Mouse (Mus musculus) activated CD4-positive, CD25-positive, alpha-beta regulatory T cell (primary cell): Measurements from ENCODE around the gene Dgka. TPM values are rescaled to one million over a fixed set of nuclear protein-coding genes. Genes with fewer than 3 reads are reported as not detected.

Experiments
- polyA plus RNA-seq, 2 experiments: library from polyadenylated mRNA; unstranded; fragments of 100-300 nt; shearing (Covaris generic); gene quantifications; one replicate each; pipeline ENCODE4 v1.2.1; 2017

The Dgka gene
- 100 to 1,000 TPM; 586 to 621 TPM for polyA plus RNA-seq

GRCm38 (mm10) chr10:128744680-128745601 lies at the start of gene Dgka:
Gene Dgka, minus strand, starts transcription at chr10:128744855.

GRCm38 (mm10) chr10:128790398-128791124 lies 45.9 kb upstream of the Dgka start, which contains the start of gene Mmp19:
Gene Mmp19, plus strand, starts transcription at chr10:128790910.

DNA sequence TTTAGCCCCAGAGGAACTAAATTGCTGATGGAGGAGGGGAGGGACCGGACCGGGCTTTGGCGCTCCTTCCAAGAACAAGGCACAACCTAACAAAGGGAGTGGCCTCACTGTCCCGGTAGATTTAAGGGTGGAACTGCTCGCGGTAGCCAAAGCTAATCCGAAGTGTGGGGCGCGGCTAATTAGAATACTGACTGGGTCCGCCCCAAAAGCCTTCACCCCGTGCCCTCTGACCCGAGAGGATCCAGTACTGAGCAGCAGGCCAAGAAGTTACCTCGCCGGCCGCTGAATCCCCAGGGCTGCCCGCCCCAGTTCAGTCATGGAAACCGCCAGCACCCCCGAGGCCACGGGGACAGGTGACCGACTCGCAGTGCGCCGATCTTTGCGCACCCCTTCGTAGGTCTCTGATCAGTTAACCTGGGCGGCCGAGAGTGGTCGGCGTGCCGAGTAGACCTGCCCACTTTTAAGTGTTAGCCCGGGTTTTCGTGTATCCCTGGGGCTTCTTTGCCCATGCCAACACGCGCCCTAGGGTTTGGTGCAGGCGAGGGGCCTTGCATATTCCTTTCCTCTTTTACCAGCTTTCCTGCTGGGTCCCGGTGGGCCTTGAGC lies 3.1 kb upstream of the Dgka start, which contains the start of gene Pym1:
TSS of gene Pym1 (plus strand) at position 244 of the 606 bp plus-strand sequence.

GRCm38 (mm10) chr10:128704491-128705316 lies 40.0 kb downstream of the Dgka start, which contains the start of gene Cdk2:
Gene Cdk2, minus strand, starts transcription at chr10:128705031.

DNA sequence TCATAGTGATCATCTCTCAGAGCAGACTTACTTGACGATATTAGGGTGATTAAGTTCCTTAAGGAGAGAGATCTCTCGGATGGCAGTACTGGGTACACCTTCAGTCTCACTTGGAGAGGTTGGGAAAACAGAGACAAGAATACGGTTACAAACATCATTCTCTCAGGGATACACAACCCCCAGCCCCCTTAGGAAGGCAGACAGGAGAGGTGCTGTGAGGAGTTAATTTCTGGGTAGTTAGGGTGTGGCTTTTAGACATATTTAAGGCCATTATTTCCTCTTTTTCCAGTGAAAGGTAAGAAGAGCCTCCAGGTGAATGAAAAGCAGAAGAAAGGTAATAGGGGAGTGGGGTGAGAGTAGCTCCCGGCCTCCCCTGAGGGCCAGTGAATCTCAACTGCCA lies 40.8 kb downstream of the Dgka start, which contains the start of gene Pmel:
TSS of gene Pmel (plus strand) at position 301 of the 400 bp plus-strand sequence.

DNA sequence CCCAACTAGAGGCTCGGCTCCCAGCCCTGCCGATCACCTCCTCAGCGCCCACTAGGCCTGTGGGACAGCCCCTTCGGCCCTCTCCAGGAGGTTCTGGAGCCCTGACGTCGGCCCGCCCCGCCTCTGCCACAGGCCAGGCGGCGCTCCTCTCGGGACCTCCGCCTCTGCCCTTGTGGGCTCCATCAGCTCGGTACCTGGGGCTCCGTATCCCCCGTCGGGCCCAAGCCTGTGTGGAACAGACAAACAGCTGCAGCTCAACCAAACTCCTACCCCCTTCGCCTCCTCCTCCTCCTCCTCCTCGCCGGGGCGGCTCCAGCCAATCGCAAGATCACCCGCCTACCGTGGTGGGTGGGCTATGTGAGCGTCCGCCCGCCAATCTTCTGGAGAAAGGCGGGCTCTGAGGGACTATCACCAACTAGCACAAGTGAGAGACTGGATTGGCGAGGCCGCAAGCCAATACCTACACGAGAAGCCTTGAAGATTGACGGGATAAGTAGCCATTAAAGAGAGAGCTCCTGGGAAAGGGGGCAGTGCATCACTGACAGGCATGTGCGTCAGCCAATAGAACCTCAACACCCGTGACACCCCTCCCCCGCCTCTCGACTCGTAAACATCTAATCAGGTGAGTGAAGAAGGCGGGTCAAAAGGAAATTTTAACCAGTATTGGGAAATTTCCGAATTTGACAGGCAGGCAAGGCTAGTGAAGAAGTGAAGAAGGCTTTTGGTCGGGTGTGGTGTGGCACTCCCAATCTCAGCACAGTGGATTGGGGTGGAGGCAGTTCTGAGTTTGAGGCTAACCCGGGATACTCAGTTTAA lies 48.5 kb downstream of the Dgka start, which contains the start of gene Rab5b:
TSS of gene Rab5b (minus strand) at position 273 of the 816 bp plus-strand sequence.

GRCm38 (mm10) chr10:128673763-128674468 lies 70.7 kb downstream of the Dgka start, which contains the start of gene Suox:
Gene Suox, minus strand, starts transcription at chr10:128674073.

Other genes starting within 250 kb of the Dgka start
- gene Myl6b, start 246.2 kb downstream of the Dgka start, polyA plus RNA-seq = 1 to 10 TPM; 2.8 to 4.1 TPM
- 100 to 1,000 TPM; 152 to 259 TPM for gene Esyt1, start 219.0 kb downstream of the Dgka start, polyA plus RNA-seq
- 10 to 100 TPM; 14.8 to 21.0 TPM for gene Zc3h10, start 197.1 kb downstream of the Dgka start, polyA plus RNA-seq
- 1,000 to 10,000 TPM; 2,295 to 3,397 TPM for gene Rpl41, start 195.6 kb downstream of the Dgka start, polyA plus RNA-seq
- gene Pa2g4, start 178.9 kb downstream of the Dgka start, polyA plus RNA-seq = 10 to 100 TPM; 32.7 to 42.9 TPM
- 10 to 100 TPM in 1 of 2 experiments, 1 to 10 TPM in 1; 2.0 to 15.0 TPM for gene Erbb3, start 155.2 kb downstream of the Dgka start, polyA plus RNA-seq
- 1,000 to 10,000 TPM in 1 of 2 experiments, 100 to 1,000 TPM in 1; 586 to 1,014 TPM for gene Rps26, start 118.1 kb downstream of the Dgka start, polyA plus RNA-seq
- gene Ikzf4, start 98.9 kb downstream of the Dgka start, polyA plus RNA-seq = 10 to 100 TPM; 77.6 to 81.2 TPM
- gene Suox, start 70.8 kb downstream of the Dgka start, polyA plus RNA-seq = 10 to 100 TPM; 45.6 to 47.3 TPM
- 10 to 100 TPM; 36.9 to 40.5 TPM for gene Rab5b, start 48.6 kb downstream of the Dgka start, polyA plus RNA-seq
- 1 to 10 TPM; 3.4 to 6.2 TPM for gene Pmel, start 40.7 kb downstream of the Dgka start, polyA plus RNA-seq
- gene Cdk2, start 39.8 kb downstream of the Dgka start, polyA plus RNA-seq = 10 to 100 TPM; 42.5 to 47.5 TPM
- gene Pym1, start 3.0 kb upstream of the Dgka start, polyA plus RNA-seq = 10 to 100 TPM; 40.9 to 52.5 TPM
- gene Mmp19, start 46.1 kb upstream of the Dgka start, polyA plus RNA-seq = under 1 TPM; 0.43 to 0.45 TPM
- 10 to 100 TPM; 67.6 to 90.9 TPM for gene Dnajc14, start 59.2 kb upstream of the Dgka start, polyA plus RNA-seq
- 1 to 10 TPM; 2.8 to 4.2 TPM for gene Tmem198b, start 59.5 kb upstream of the Dgka start, polyA plus RNA-seq
- gene Sarnp, start 72.5 kb upstream of the Dgka start, polyA plus RNA-seq = 100 to 1,000 TPM; 141 to 143 TPM
- gene Ormdl2, start 76.8 kb upstream of the Dgka start, polyA plus RNA-seq = 10 to 100 TPM; 55.1 to 69.2 TPM
- 1 to 10 TPM; 3.8 to 3.9 TPM for gene Gdf11, start 146.9 kb upstream of the Dgka start, polyA plus RNA-seq
- 1 to 10 TPM; 2.9 to 7.2 TPM for gene Cd63, start 156.1 kb upstream of the Dgka start, polyA plus RNA-seq
- 10 to 100 TPM in 1 of 2 experiments, 1 to 10 TPM in 1; 9.4 to 10.6 TPM for gene Rdh5, start 178.0 kb upstream of the Dgka start, polyA plus RNA-seq
- 100 to 1,000 TPM; 211 to 212 TPM for gene Bloc1s1, start 179.2 kb upstream of the Dgka start, polyA plus RNA-seq
- 10 to 100 TPM; 10.4 to 15.0 TPM for gene Itga7, start 189.0 kb upstream of the Dgka start, polyA plus RNA-seq
- under 1 TPM in 1 of 2 experiments, not detected in 1; 0.33 TPM for gene Mettl7b, start 216.1 kb upstream of the Dgka start, polyA plus RNA-seq
- gene Olfr9, start 244.6 kb upstream of the Dgka start, polyA plus RNA-seq = not detected